Mouse (Mus musculus): ENCODE measurements around the gene Rbl1. TPM values are rescaled to one million over a fixed set of nuclear protein-coding genes. Genes with fewer than 3 reads are reported as not detected.

Rbl1 gene
- polyA plus RNA-seq, 1 experiment from 2014 or later = 23.3 TPM

Other genes with a start within 250 kb of the Rbl1 start
- gene Ndrg3, start 212.5 kb downstream of the Rbl1 start, polyA plus RNA-seq (2015; fragmentation: Nextera tagmentation; extraction: Ambion mirVana) = 41.7 and 42.9 TPM in 2 replicates
- 28.3 and 29.4 TPM in 2 replicates for gene Dsn1, start 197.4 kb downstream of the Rbl1 start, polyA plus RNA-seq (2015; fragmentation: Nextera tagmentation; extraction: Ambion mirVana)
- 2.0 and 2.3 TPM in 2 replicates for gene Soga1, start 125.3 kb downstream of the Rbl1 start, polyA plus RNA-seq (2015; fragmentation: Nextera tagmentation; extraction: Ambion mirVana)
- gene Tldc2, start 117.5 kb downstream of the Rbl1 start, polyA plus RNA-seq (2015; fragmentation: Nextera tagmentation; extraction: Ambion mirVana) = not detected in 2 replicates
- gene Samhd1, start 69.3 kb downstream of the Rbl1 start, polyA plus RNA-seq (2015; fragmentation: Nextera tagmentation; extraction: Ambion mirVana) = 23.5 and 23.7 TPM in 2 replicates
- gene Rpn2, start 74.5 kb upstream of the Rbl1 start, polyA plus RNA-seq (2015; fragmentation: Nextera tagmentation; extraction: Ambion mirVana) = 331 and 342 TPM in 2 replicates
- 0.55 and 0.62 TPM in 2 replicates for gene Mroh8, start 75.0 kb upstream of the Rbl1 start, polyA plus RNA-seq (2015; fragmentation: Nextera tagmentation; extraction: Ambion mirVana)
- gene Ghrh, start 143.0 kb upstream of the Rbl1 start, polyA plus RNA-seq (2015; fragmentation: Nextera tagmentation; extraction: Ambion mirVana) = 0.64 and 1.00 TPM in 2 replicates
- gene Manbal, start 163.1 kb upstream of the Rbl1 start, polyA plus RNA-seq (2015; fragmentation: Nextera tagmentation; extraction: Ambion mirVana) = 68.4 and 73.7 TPM in 2 replicates
- 18.1 and 19.4 TPM in 2 replicates for gene Src, start 213.9 kb upstream of the Rbl1 start, polyA plus RNA-seq (2015; fragmentation: Nextera tagmentation; extraction: Ambion mirVana)